Mouse (Mus musculus): ENCODE measurements at regions not wholly inside any gene's neighbourhood (a gene's known extent, or its start where the extent isn't known, plus 50 kb on each side); places are given as distances from the start of the nearest gene placed in this dataset.

- no peak for TF ChIP-seq FLI1 (IDR thresholded peaks at IDR 0.05; ENCODE audit: low read length)
- TF ChIP-seq GATA1 (IDR thresholded peaks at IDR 0.05; ENCODE audit: borderline replicate concordance, low read length): no peak
Measured at GRCm38 (mm10) chr15:22351502-22351901, 197.3 kb upstream of the Cdh18 start.

All from megakaryocyte, embryonic 14.5 days (primary cell).